Comparison of ENCODE assay signal across 29 mouse cellular contexts in the genomic region with DNA sequence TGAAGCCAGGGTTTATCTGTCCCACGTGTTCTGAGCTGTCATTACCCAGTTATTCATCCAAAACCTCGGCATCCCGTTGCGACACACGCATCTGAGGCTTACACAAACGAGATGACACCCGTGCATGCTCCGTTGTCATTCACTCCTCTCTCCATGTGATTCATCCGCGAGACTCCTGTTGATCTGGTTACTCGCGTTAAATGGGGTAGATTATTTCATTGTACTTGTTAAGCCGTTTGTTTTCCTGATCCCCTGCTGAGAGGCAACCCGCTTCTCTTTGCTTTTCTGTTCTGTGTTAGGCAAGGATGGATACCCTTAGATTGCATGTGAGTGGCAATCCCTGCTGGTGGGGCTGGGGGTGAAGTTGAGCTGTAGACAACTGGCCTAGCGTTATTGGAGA. TPM values are rescaled to one million over a fixed set of nuclear protein-coding genes. Genes with fewer than 3 reads are reported as not detected.
DNase-seq lines count a peak whose midpoint lies in the region; ATAC-seq and TF ChIP-seq lines count a peak whose summit lies in the region.
"Had no signal": no experiment of that assay in that cellular context is flagged by ENCODE, and none has a peak within 500 bp of the region (broad histone marks: within the 10 kb centered on the region; RNA-seq: fewer than 3 reads in every experiment).

No protein-coding gene starts in this region.

- DNase-seq in forebrain, postnatal 0 days = peak; percentile 43
- DNase-seq in forebrain, embryonic 11.5 days (ENCODE audit: low spot score) = no peak
- DNase-seq in midbrain, embryonic 11.5 days (ENCODE audit: low spot score, missing footprints) = peak; percentile 87
- peak; percentile 16 for DNase-seq in R1 (ENCODE audit: low read depth, low spot score)
- peak; percentile 58 for DNase-seq in brain, embryonic 14.5 days (ENCODE audit: low read depth)
- DNase-seq in right cerebral cortex, postnatal 10 days (ENCODE audit: low spot score in 2 of 2) = no peak
- DNase-seq in ovary, adult 18-20 months (ENCODE audit: low spot score) = no peak
- DNase-seq: cerebellum, adult 18-20 months; cerebellum, postnatal 10 days; gastrocnemius, postnatal 25 days; heart, adult 11 months; kidney, postnatal 14 days; lung, embryonic 14.5 days; lung, postnatal 14 days; thymus, postnatal 4 days had no signal

- H3K4me3 ChIP-seq in forebrain, postnatal 0 days (ENCODE audit: low read depth, low read length) = no peak overlapping the region
- H3K4me3 ChIP-seq in forebrain, embryonic 11.5 days (ENCODE audit: low read depth, low read length) = no peak overlapping the region
- H3K4me3 ChIP-seq in midbrain, embryonic 11.5 days (ENCODE audit: low read depth, low read length) = no peak overlapping the region
- H3K4me3 ChIP-seq in midbrain, embryonic 16.5 days (ENCODE audit: low read depth, low read length) = no peak overlapping the region
- H3K4me3 ChIP-seq: embryonic facial prominence, embryonic 13.5 days; forebrain, embryonic 10.5 days; heart, embryonic 10.5 days; heart, embryonic 15.5 days; left cerebral cortex, adult 2 months; limb, embryonic 12.5 days; liver, embryonic 15.5 days; neural tube, embryonic 12.5 days had no signal

- H3K27me3 ChIP-seq in forebrain, postnatal 0 days (ENCODE audit: insufficient read depth, low read length) = peaks cover 8% of the 10 kb centered on the region; the same call in 1 of the 2 replicates
- H3K27me3 ChIP-seq in forebrain, embryonic 11.5 days (ENCODE audit: control insufficient read depth, insufficient read depth, low read length) = peaks cover 15% of the 10 kb centered on the region; the same call in 1 of the 2 replicates
- peaks cover 33% of the 10 kb centered on the region for H3K27me3 ChIP-seq in midbrain, embryonic 11.5 days (ENCODE audit: control insufficient read depth, insufficient read depth, low read length)
- peaks cover 19% of the 10 kb centered on the region for H3K27me3 ChIP-seq in midbrain, embryonic 16.5 days (ENCODE audit: control insufficient read depth, insufficient read depth, low read depth, low read length)

- H3K36me3 ChIP-seq in forebrain, postnatal 0 days (ENCODE audit: insufficient read depth) = no peaks in the 10 kb centered on the region
- no peaks in the 10 kb centered on the region for H3K36me3 ChIP-seq in forebrain, embryonic 11.5 days (ENCODE audit: control insufficient read depth, insufficient read depth, low read length)
- H3K36me3 ChIP-seq in midbrain, embryonic 11.5 days (ENCODE audit: control insufficient read depth, insufficient read depth, low read length) = no peaks in the 10 kb centered on the region
- H3K36me3 ChIP-seq in midbrain, embryonic 16.5 days (ENCODE audit: control insufficient read depth, insufficient read depth, low read length) = no peaks in the 10 kb centered on the region
- H3K36me3 ChIP-seq: embryonic facial prominence, embryonic 13.5 days; forebrain, embryonic 10.5 days; heart, embryonic 10.5 days; heart, embryonic 15.5 days; limb, embryonic 12.5 days; liver, embryonic 15.5 days; neural tube, embryonic 12.5 days had no signal

- H3K4me2 ChIP-seq in forebrain, postnatal 0 days (ENCODE audit: low read depth) = no peak overlapping the region
- H3K4me2 ChIP-seq in forebrain, embryonic 11.5 days (ENCODE audit: low read depth, low read length, severe bottlenecking) = no peak overlapping the region
- H3K4me2 ChIP-seq in midbrain, embryonic 11.5 days = no peak overlapping the region
- no peak overlapping the region for H3K4me2 ChIP-seq in midbrain, embryonic 16.5 days (ENCODE audit: low read length)
- H3K4me2 ChIP-seq: embryonic facial prominence, embryonic 13.5 days; heart, embryonic 15.5 days; limb, embryonic 12.5 days; liver, embryonic 15.5 days; lung, embryonic 14.5 days; neural tube, embryonic 12.5 days had no signal

- no peaks in the 10 kb centered on the region for H3K9me3 ChIP-seq in forebrain, postnatal 0 days (ENCODE audit: low read length)
- no peaks in the 10 kb centered on the region for H3K9me3 ChIP-seq in forebrain, embryonic 11.5 days (ENCODE audit: control insufficient read depth, low read length)
- no peaks in the 10 kb centered on the region for H3K9me3 ChIP-seq in midbrain, embryonic 11.5 days (ENCODE audit: control insufficient read depth, low read length)
- no peaks in the 10 kb centered on the region for H3K9me3 ChIP-seq in midbrain, embryonic 16.5 days (replicated peaks; ENCODE audit: control insufficient read depth, low read length, poor library complexity, severe bottlenecking)
- H3K9me3 ChIP-seq: embryonic facial prominence, embryonic 13.5 days; forebrain, embryonic 10.5 days; heart, embryonic 10.5 days; heart, embryonic 15.5 days; limb, embryonic 12.5 days; liver, embryonic 15.5 days; neural tube, embryonic 12.5 days had no signal

- WGBS in forebrain, postnatal 0 days = 4% methylated on average over 15 of the region's 15 CpGs
- 5% methylated on average over 15 of the region's 15 CpGs for WGBS in forebrain, embryonic 11.5 days
- 3% methylated on average over 15 of the region's 15 CpGs for WGBS in midbrain, embryonic 11.5 days
- WGBS in midbrain, embryonic 16.5 days = 5% methylated on average over 15 of the region's 15 CpGs

- no peak for TF ChIP-seq POLR2A in brain, embryonic 14.5 days (IDR thresholded peaks at IDR 0.05; ENCODE audit: borderline replicate concordance, extremely low read depth, insufficient read depth, insufficient read length, poor library complexity, severe bottlenecking)

- TF ChIP-seq CTCF in forebrain, postnatal 0 days (IDR thresholded peaks at IDR 0.05; ENCODE audit: low read depth) = no peak
- no peak for TF ChIP-seq CTCF in brain, embryonic 14.5 days (IDR thresholded peaks at IDR 0.05; ENCODE audit: borderline replicate concordance, extremely low read depth, insufficient read depth, insufficient read length)

- H3K9ac ChIP-seq in forebrain, postnatal 0 days = no peak overlapping the region
- no peak overlapping the region for H3K9ac ChIP-seq in forebrain, embryonic 11.5 days (ENCODE audit: low read length)
- H3K9ac ChIP-seq in midbrain, embryonic 11.5 days (ENCODE audit: low read length) = no peak overlapping the region
- H3K9ac ChIP-seq in midbrain, embryonic 16.5 days (ENCODE audit: low read depth, low read length) = no peak overlapping the region; the same call in 1 of the 2 replicates
- H3K9ac ChIP-seq: embryonic facial prominence, embryonic 13.5 days; heart, embryonic 15.5 days; limb, embryonic 12.5 days; liver, embryonic 15.5 days; lung, embryonic 14.5 days; neural tube, embryonic 12.5 days had no signal

- no peak overlapping the region for H3K27ac ChIP-seq in forebrain, postnatal 0 days (ENCODE audit: low read depth, low read length)
- no peak overlapping the region for H3K27ac ChIP-seq in forebrain, embryonic 11.5 days (ENCODE audit: low read depth, low read length)
- no peak overlapping the region for H3K27ac ChIP-seq in midbrain, embryonic 11.5 days (ENCODE audit: low read depth, low read length)
- H3K27ac ChIP-seq in midbrain, embryonic 16.5 days (ENCODE audit: low read length) = no peak overlapping the region
- H3K27ac ChIP-seq: embryonic facial prominence, embryonic 13.5 days; forebrain, embryonic 10.5 days; heart, embryonic 10.5 days; heart, embryonic 15.5 days; left cerebral cortex, adult 2 months; limb, embryonic 12.5 days; liver, embryonic 15.5 days; neural tube, embryonic 12.5 days had no signal

- no peaks in the 10 kb centered on the region for H3K4me1 ChIP-seq in forebrain, postnatal 0 days (ENCODE audit: insufficient read depth)
- H3K4me1 ChIP-seq in forebrain, embryonic 11.5 days (replicated peaks; ENCODE audit: control insufficient read depth, insufficient read depth, low read length) = no peaks in the 10 kb centered on the region
- H3K4me1 ChIP-seq in midbrain, embryonic 11.5 days (ENCODE audit: control insufficient read depth, insufficient read depth, low read length) = peaks cover 10% of the 10 kb centered on the region
- peaks cover 9% of the 10 kb centered on the region for H3K4me1 ChIP-seq in midbrain, embryonic 16.5 days (ENCODE audit: control insufficient read depth, insufficient read depth, low read length)
- H3K4me1 ChIP-seq: embryonic facial prominence, embryonic 13.5 days; heart, embryonic 10.5 days; heart, embryonic 15.5 days; limb, embryonic 12.5 days had no signal

- ATAC-seq in forebrain, postnatal 0 days = peak; percentile 50; the same call in 1 of the 2 replicates
- ATAC-seq in forebrain, embryonic 11.5 days (replicated peaks; ENCODE audit: low FRiP score) = no peak
- no peak for ATAC-seq in midbrain, embryonic 11.5 days (ENCODE audit: low FRiP score)
- no peak for ATAC-seq in midbrain, embryonic 16.5 days
- ATAC-seq: CD4-positive, CD25-positive, alpha-beta regulatory T cell, adult 4 months; intestine, postnatal 0 days had no signal

RNA-seq across cellular contexts. Expression of a gene that starts 27.2 kb away (rescaled TPM):
- 47.7 and 53.1 TPM in 2 replicates for total RNA-seq in forebrain, postnatal 0 days (2014; rRNA removed)
- polyA plus RNA-seq in forebrain, postnatal 0 days (2015; fragmentation: Nextera tagmentation; extraction: Ambion mirVana) = 42.2 and 43.5 TPM in 2 replicates
- polyA plus RNA-seq in forebrain, embryonic 11.5 days (2014; fragmentation: Nextera tagmentation; extraction: Ambion mirVana) = 8.2 and 11.3 TPM in 2 replicates
- polyA plus RNA-seq in midbrain, embryonic 11.5 days (2014; fragmentation: Nextera tagmentation; extraction: Ambion mirVana) = 14.3 and 15.3 TPM in 2 replicates
- 22.9 and 26.3 TPM in 2 replicates for polyA plus RNA-seq in midbrain, embryonic 16.5 days (2015; fragmentation: Nextera tagmentation; extraction: Ambion mirVana)
- 14.2 and 14.9 TPM in 2 replicates for polyA plus RNA-seq in brain, embryonic 14.5 days (2012; rRNA removed)

RNA-seq across cellular contexts. Expression of a gene that starts 30.8 kb away (rescaled TPM):
- 20.5 and 23.9 TPM in 2 replicates for total RNA-seq in forebrain, postnatal 0 days (2014; rRNA removed)
- polyA plus RNA-seq in forebrain, postnatal 0 days (2015; fragmentation: Nextera tagmentation; extraction: Ambion mirVana) = 6.6 and 9.5 TPM in 2 replicates
- 0.72 and 0.77 TPM in 2 replicates for polyA plus RNA-seq in forebrain, embryonic 11.5 days (2014; fragmentation: Nextera tagmentation; extraction: Ambion mirVana)
- polyA plus RNA-seq in midbrain, embryonic 11.5 days (2014; fragmentation: Nextera tagmentation; extraction: Ambion mirVana) = 4.1 and 5.0 TPM in 2 replicates
- 18.4 and 20.7 TPM in 2 replicates for polyA plus RNA-seq in midbrain, embryonic 16.5 days (2015; fragmentation: Nextera tagmentation; extraction: Ambion mirVana)
- polyA plus RNA-seq in brain, embryonic 14.5 days (2012; rRNA removed) = 28.5 and 33.9 TPM in 2 replicates
- total RNA-seq: common myeloid progenitor, adult 5-6 weeks; gastrocnemius, postnatal 25 days; heart, postnatal 25 days; liver, adult 2 months had no signal
- polyA plus RNA-seq: CD4-positive, CD25-positive, alpha-beta regulatory T cell, adult 4 months; liver, adult 2 months had no signal

RNA-seq across cellular contexts. Expression of a gene that starts 32.9 kb away (rescaled TPM):
- 61.9 and 64.6 TPM in 2 replicates for total RNA-seq in forebrain, postnatal 0 days (2014; rRNA removed)
- polyA plus RNA-seq in forebrain, postnatal 0 days (2015; fragmentation: Nextera tagmentation; extraction: Ambion mirVana) = 46.1 and 49.3 TPM in 2 replicates
- 10.0 and 10.7 TPM in 2 replicates for polyA plus RNA-seq in forebrain, embryonic 11.5 days (2014; fragmentation: Nextera tagmentation; extraction: Ambion mirVana)
- polyA plus RNA-seq in midbrain, embryonic 11.5 days (2014; fragmentation: Nextera tagmentation; extraction: Ambion mirVana) = 17.7 and 18.9 TPM in 2 replicates
- polyA plus RNA-seq in midbrain, embryonic 16.5 days (2015; fragmentation: Nextera tagmentation; extraction: Ambion mirVana) = 13.9 and 20.8 TPM in 2 replicates
- polyA plus RNA-seq in brain, embryonic 14.5 days (2012; rRNA removed) = 18.3 and 19.5 TPM in 2 replicates
- total RNA-seq: common myeloid progenitor, adult 5-6 weeks had no signal

RNA-seq across cellular contexts. Expression of a gene that starts 39.8 kb away (rescaled TPM):
- total RNA-seq in forebrain, postnatal 0 days (2014; rRNA removed) = 53.9 and 57.1 TPM in 2 replicates
- polyA plus RNA-seq in forebrain, postnatal 0 days (2015; fragmentation: Nextera tagmentation; extraction: Ambion mirVana) = 67.4 and 78.2 TPM in 2 replicates
- polyA plus RNA-seq in forebrain, embryonic 11.5 days (2014; fragmentation: Nextera tagmentation; extraction: Ambion mirVana) = 19.7 and 21.1 TPM in 2 replicates
- 31.5 and 34.7 TPM in 2 replicates for polyA plus RNA-seq in midbrain, embryonic 11.5 days (2014; fragmentation: Nextera tagmentation; extraction: Ambion mirVana)
- 29.3 and 40.8 TPM in 2 replicates for polyA plus RNA-seq in midbrain, embryonic 16.5 days (2015; fragmentation: Nextera tagmentation; extraction: Ambion mirVana)
- 27.5 and 30.5 TPM in 2 replicates for polyA plus RNA-seq in brain, embryonic 14.5 days (2012; rRNA removed)

Comparison
In these comparisons a context has a peak if more than half of its experiments do, and no peak if none do; other contexts are left out.
1. DNase-seq: peak in forebrain, postnatal 0 days (single experiment), midbrain, embryonic 11.5 days (single experiment), R1 (single experiment) and brain, embryonic 14.5 days (single experiment); none in forebrain, embryonic 11.5 days (single experiment), right cerebral cortex, postnatal 10 days (0 of 2) and ovary, adult 18-20 months (single experiment).